Mouse (Mus musculus) gastrocnemius, postnatal 25 days (tissue): Measurements from ENCODE around the gene Ripk4. TPM values are rescaled to one million over a fixed set of nuclear protein-coding genes. Genes with fewer than 3 reads are reported as not detected.

Experiments
- DNase-seq: peaks from one replicate; pipeline ENCODE4 v3.0.0; 2022
- long read RNA-seq, 2 experiments: library from polyadenylated mRNA; stranded (forward); transcript quantifications; one replicate each; pipeline ENCODE4 v2.0.0; 2021
- total RNA-seq, 2 experiments: library from RNA; stranded (reverse); gene quantifications; 1 replicate in 1 of 2; 2 replicates in 1 of 2; pipeline ENCODE4 v1.2.3; 2021

The Ripk4 gene
- total RNA-seq = not detected
- long read RNA-seq, experiment 1 = 0 reads
- long read RNA-seq, experiment 2 = 0 reads

DNA sequence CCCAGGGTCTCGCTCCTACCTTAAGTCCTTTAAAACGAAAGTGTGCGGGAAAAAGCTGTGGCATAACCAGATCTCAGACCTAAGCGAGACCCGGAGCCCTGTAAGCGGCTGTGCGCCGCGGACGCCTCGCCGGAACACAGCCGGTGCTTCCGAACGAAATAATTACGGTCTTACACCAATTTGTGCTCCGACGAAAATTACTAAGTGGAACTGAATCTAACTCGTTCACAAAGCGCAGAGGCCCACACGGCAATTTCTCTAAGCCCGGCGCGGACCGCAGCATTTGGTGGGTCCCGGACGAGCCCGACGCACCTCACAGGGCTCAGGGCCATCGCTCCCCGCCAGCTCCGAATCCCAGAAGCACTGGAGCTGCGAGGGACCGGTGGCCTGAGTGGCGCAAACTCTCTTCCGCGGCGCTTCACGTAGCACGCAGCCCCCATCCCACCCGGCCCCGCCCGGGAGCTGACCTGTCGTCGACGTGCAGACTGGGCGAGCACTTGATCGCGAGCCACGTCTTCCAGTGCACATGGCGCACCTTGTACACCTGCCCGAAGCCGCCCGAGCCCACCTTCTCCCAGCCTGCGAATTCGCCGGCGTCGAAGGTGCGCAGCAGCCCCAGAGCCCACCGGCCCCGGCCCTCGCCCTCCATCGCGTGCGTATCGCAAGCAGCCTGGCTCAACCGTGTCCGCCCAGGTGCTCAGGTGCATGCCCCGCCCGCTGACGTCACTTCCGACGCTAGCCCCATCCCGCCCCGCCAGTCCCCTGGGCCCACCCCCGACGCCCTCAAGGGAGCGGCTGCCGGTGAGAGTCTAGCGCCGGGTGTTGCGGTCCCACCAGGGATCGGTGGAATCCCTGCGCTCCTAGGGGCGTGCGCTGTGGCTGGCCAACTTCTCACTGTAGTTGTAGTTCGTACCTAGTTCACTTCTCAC lies at the start of gene Ripk4:
Gene Ripk4, minus strand, starts transcription at position 727 of the 929 bp plus-strand sequence.
- no peak for DNase-seq

DNA sequence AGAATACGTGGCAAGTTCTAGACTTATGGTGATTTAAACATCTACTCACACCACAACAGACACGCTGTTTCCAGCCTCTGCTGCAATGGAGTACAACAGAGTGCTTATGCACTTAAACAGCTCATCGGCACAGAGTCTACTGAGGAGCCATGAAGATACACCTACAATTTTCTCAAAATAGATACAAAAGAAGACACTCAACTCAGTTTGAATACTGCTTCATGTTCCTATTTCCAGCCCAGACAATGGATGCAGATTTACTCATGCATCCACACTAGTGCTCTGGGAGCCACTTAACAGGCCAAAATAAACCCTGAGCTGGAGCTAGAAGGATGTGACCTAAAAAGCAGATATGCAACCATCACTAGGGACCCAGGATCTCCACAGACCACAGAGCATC lies 45.3 kb upstream of the Ripk4 start:
- no peak for DNase-seq

DNA sequence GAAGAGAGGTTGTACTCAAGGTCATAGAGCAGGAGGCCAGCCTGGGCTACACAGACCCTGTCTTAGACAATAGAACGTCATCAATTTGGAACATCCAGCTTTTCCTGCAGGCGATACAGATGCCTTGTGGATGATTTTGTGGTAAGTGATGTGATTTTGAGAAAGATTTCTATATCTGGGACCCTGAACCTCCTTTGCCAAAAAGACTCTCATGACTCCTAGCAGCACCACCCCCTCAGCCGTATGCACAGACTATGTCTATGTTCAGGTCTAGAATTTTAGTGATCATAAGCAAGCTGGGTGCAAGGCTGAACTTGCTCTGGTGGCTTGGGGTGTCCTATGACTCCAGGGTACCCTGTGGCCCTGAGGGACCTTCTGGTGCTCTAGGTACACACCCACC lies 42.1 kb upstream of the Ripk4 start:
- no peak for DNase-seq

DNA sequence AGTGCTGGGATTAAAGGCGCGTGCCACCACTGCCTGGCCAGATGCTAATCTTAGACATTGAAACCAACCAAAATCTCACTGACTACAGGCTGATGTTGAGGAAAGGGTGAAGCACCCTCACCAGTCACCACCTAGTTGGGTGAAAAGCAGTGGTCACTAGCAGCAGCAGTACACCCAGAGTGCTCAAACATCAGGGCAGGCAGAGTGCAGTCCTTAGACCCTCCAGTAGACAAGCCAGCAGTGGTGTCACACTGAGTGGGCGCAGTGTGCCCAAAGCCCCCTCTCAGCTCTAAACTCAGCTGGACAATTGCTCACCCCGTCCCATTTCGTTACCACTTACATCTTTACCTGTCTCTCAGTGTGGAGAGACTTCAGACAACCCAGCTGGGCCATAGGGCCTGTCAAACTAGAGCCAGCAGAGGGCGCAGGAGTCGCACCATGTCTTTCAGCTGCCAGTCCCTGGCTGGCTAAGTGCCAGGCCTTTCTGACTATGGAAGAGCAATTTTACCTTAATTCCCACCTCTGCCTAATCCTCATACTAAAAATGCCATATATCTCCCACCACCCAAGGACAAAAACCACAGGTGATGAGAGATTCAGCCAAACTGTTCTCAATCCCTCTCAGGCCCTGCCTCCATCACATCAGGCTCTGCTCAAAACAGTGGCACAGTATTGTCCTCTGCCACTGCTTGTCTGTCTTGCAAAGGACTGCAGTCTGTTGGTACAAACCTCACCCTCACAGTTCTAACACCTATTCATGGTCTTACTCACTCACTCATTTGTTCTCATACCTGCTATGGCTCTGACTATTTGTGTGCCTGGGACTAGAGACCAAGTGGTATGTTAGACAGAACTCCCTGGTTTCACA lies 41.3 kb upstream of the Ripk4 start:
- DNase-seq = peak; percentile 47

DNA sequence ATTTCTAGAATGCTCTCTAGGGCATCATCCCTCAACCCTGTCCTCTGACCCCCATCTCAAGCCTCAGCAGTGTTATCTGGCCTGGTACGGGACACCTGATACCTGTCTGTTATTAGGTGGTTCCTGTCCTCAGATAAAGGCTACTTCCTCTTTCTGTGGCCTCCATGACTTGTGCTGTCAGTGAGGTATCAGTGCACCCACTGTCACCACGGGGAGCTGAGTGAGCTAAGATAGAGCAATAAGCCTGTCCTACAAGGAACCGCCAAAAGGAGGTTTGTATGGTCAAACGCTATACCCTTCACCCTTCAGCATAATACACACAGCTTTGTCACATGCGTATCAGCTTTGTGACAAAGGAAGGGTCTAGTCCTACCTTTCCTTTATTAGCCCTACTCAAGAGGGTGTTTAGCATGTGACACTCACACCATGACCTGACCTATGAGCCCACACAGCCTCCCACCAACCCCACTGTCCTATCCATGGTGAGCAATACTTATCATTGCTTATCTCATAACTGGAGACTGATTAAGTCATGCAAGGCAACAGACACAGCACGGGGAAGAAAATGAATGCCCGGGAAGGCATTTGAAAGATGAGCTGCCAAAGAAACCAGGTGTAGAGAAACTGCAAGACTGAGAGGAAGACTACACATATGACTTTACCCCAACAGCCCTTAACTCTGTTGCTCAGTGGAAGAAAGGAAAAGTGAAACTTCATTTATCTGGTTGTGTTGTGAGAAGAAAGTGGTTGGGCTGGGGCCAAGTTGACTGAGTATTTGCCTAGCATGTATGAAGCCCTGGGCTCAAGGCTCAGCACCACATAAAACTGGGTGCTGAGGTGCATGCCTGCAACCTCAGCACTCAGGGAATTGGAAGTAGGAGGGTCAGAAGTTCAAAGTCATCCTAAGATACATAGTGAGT lies 34.6 kb upstream of the Ripk4 start:
- no peak for DNase-seq

DNA sequence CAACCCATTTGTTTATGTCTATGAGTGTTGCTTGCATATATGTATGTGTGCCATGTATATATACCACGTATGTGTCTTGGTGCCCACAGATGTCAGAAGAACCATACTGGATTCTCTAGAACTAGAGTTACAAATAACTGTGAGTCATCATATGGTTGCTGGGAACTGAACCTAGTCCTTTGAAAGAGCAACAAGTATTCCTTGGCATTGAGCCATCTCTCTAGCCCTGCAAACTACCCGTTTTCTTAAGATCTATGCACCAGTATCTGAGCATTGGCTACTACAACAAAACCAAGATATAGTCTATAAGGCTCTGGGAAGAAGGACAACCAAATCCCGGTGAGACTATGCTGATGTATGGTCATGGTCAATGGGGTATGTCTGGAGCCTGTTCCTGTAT lies 33.6 kb upstream of the Ripk4 start:
- DNase-seq = no peak

DNA sequence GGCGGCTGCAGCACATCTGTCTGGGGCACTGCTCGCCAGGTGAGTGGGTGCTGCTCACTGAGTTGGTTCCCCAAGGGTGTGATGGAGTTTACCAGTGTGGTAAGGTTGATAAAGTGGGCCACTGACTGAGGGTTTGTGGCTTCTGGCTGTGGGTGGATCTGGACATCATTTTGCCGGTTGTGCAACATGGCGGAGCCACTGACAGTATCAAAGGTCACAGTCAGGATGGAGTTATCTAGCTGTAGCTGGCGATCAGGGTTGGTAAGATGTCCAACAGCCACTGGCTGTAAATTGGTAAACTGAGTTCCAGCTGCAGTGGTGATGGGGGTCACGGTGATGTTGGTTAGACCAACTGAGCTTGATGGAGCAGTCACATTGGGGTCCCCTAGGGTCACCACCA lies 30.7 kb upstream of the Ripk4 start:
- DNase-seq = no peak

DNA sequence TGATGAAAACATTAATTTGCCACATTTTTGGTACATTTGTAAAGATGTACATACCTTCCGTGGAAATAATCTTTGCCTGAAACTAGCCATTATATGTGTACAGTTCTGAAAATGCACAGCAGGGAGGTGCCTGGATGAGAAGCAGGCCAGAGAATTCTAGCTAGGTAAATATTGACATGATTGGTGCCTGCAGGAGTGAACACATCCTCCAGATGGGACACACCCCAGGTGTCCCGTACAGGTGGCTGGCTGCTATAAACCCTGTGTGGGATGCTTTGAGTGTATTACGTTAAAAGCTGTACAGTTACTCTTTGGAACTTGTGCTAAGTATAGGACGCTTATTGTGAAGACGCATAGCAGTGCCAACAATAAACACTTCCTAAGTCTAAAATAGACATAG lies 19.5 kb upstream of the Ripk4 start:
- no peak for DNase-seq

DNA sequence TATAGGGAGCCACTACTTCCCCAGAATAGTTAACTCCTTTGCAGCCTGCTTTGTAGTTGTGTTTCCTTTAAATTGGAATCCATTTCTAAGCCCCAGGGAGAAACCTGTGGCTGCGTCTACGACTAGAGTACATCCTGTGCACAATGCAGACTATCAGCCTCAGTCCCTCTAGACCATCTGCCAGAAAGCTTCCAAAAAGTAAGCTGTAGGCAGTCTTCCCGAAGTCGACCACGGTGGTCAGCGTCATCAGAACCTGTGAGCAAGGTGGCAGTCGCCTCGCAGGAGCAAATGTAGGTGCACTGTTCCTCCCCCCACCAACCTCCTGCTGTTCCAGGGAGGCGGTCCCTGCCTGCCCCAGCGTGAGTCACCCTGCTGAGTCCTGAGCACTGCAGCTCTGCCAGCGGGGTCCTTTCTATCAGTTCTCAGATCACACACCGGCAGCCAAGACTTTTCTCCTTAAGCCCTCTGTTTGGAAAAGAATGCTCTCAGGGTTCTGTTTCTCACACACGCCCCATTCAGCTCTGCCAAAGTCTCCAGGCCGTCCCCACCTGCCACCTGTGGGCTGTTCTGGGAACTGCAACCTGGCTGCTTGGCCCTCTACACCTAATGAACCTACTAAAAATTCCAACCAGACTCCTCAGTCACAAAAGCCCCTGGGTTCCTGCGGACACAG lies 14.9 kb upstream of the Ripk4 start:
- DNase-seq = peak; percentile 62

DNA sequence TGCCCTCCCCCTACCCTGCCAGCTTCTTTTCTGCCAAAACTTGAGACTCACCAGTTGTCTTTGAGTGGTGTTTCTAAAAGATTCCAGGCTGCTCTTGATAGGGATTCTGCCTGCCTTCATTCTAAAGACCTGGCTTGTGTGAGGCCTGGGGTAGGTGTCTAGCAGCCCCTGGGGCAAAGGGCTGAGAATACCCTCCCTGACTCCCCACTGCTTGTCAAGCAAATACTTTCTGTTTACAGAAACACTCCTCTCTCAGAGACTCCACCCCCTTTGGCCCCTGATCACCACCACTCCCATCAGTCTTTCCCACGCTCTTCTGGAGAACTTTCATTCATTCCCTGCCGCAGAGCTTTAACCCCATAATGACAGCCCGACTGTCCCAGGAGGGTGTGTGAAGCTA lies 2.9 kb upstream of the Ripk4 start:
- DNase-seq = no peak

DNA sequence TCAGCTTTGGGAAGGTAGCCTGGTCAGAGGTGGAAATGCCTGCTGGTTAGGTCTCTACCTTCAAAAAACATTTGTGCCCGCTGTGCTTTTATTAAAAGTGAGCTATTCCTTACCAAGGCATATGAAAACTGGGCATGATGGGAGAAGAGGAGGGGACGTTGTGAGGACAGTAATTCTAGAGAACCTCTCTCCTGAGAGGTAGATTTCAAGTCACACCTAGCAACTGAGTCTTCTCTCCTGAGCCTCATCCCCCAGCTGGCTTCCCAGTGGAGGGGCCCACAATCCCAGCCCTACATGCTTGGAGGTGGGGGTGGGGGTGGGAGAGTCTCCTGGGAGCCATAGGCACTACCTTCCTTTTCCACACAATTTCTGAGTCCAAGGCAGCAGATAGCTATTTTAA lies 1.0 kb upstream of the Ripk4 start:
- no peak for DNase-seq

DNA sequence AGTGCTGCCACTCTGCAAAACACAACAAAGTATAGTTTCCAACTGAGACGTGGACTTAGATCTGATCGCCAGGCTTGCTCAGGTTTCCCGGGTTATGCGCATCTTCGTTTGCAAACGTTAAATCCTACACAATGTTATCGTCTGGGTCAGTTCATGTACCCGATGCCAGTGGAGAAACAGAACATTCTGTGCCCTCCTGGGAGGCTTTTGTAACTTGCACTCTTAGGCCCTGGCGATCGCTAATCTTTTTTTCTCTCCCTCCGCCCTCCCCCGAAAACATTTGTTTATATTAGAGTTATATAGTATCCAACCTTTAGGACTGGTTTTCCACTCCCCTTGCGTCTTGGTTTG lies 378 bp upstream of the Ripk4 start:
- no peak for DNase-seq

DNA sequence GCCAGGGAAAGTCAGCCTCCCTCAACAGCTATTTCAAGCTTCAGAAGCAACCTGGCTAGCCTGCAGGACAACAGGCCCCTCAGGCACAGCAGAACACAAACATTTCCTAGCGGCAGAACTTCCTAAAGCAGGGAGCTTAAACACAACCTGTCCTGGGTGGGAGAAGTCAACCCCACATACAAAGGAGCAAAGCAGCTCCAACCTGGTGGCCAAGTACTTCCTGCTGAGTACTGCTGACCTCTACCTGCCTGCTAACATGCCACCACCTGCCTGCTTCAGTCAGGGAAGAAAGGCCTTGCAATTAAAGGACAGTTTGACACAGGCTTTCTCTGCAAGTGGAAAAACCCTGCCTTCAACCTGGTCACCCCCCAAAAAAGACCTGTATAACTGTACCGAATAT lies 1.8 kb downstream of the Ripk4 start:
- DNase-seq = no peak

DNA sequence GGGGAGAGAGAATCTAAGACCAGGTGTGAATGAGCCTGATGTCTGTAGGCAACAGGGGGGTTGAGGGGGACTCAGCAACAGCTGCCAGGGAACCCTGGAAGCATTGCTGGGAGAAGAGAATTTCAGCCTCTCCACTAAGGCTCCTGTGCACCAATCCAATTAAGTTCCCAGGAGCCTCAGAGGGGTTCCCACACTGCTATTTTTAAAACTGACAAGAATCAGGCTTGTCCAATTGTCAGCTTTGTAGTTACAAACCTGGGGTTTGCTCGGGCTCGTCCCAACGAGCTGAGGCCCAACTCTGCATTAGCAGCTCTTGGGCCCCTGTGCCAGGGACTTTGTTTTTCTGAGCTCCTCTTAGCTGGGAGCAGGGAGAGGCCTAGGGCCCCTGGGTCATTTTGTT lies 3.9 kb downstream of the Ripk4 start:
- no peak for DNase-seq

DNA sequence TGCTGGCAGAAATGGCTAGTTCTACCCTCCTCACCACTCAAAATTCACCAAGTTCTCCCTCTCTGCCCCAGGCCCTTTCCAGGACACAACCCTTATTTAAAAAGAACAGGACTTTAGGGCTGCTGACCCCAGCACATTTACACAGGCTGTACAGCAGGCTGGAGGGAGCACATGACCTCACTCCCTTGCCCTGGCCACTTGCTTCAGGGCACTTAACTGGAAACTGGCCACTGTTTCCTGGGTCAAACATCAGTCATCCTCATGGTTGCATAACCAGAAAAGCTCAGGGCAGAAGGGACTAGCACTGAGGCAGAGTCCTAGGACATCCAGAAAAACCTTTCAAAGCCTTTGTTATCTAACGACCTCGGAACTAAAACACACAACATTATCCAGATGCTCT lies 5.3 kb downstream of the Ripk4 start:
- no peak for DNase-seq

DNA sequence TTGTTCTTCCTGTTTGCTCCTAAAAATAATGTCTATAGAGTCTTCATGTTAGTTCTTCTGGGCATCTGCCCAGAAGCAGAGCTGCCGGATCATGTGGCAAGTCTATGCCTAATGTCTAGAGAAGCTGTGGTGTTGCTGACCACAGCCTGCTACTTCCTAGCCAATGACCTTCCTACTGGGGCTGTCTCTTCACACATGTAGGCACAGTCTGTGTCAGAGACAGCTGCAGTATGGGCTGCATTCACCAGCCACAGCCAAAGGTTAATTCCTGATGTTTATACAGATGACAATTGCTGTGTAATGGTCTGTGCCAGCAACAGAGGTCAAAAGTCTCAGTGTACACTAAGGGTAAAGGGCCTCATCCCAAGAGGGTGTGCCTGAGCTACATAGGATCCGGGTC lies 7.1 kb downstream of the Ripk4 start:
- DNase-seq = no peak

DNA sequence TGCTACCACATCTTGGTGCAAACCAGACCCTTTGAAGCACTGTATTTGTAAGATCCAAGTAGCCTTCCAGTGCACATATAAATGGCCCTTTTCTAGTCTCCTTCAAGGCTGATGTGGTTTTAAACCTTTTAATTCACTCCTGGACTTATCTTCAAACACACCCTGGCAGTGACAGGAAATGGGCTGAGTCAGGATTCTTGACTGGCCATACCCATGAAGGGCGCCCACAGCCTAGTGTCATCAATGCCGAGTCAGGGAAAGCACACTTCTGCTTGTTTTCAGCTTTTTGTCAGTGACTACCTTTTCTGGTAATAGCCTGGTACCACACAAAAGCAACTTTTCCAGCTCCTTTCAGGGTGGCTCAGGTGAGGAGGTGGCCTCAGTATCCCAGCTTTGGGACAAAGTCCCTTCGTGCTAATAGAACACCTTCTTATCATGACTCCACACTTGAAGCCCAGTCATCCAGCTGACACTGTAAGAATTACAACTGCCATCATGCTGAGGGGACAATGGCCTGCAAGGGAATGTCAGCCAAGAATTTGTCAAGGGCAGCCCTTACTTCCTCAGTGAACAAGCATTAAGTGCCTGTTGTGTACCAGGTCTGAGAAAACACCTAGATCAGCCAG lies 11.2 kb downstream of the Ripk4 start:
- no peak for DNase-seq

DNA sequence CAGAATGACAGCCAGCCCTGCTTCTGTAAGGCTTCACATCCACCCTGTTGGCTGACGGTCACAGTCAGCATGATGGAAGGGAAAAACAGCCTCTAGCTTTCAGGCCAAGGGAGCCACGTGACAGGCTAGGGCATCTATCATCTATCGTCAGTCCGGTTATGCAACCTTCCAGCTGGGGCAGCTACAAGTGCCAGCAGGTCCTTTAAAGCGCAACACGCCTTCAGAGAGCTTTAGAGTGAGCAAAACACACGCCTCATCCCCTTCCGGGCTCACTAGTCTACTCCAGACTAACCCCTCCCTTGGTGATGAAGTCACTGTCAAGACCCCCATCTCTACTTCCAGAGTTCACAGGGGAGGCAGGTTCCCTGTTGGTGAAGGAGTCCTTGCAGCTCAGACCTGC lies 11.7 kb downstream of the Ripk4 start:
- DNase-seq = peak; percentile 44

DNA sequence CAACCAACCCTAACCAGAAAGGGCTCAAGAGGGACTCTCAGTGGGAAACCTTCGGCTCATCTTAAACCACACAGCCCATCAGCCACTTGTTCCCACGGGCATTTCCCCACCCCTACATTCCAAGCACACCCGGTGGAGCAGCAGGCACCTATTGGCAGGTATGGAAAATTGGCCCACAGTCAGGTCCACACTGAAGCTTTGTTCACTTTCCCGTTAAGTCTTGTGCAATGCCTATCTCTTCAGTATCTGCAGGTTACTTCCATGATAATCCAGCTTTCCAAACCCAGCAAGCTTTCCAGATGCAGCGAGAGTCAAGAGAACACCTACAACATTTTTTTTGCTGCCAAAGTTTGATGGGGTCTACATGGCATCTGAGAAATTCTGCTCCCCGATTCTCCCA lies 15.2 kb downstream of the Ripk4 start:
- no peak for DNase-seq

DNA sequence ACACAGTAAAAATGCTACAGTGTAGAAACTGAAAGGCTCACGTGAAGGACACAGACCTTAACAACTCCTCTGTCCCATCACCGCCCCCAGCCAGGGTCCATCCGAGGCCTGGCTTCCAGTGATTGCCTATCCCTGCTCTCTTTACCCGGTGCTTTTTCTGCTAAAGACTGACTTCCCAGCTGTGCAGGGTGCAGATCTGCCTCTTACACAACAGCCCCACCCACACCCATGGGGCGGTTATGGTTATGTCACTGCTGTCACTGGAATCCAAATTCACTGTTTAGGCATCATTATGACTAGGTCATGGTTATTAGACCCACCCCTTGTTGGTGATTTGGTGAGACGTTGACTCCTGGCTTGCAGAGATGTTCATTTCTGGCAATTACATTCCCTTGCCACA lies 25.6 kb downstream of the Ripk4 start:
- DNase-seq = peak; percentile 14

DNA sequence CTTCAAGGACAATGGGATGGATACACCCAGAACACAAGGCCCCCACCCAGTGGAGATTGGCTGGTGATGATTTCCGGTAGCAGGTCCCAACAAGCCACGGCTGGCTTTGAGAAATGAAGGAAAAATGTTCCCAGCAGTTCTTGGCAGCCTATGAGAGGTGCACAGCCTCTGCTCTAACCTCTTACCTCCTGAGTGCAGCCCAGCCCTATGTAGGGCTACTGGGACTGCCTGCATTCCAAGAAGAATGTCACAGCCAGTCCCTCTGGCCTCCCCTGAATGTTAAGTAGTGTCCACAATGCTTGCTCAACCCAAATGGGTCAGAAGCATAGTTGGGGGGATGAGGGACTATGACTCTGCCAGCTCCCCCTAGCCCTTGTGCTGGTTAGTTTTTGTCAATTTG lies 27.0 kb downstream of the Ripk4 start:
- no peak for DNase-seq
